ENCODE assay signal across 10 mouse cellular contexts in the genomic region with DNA sequence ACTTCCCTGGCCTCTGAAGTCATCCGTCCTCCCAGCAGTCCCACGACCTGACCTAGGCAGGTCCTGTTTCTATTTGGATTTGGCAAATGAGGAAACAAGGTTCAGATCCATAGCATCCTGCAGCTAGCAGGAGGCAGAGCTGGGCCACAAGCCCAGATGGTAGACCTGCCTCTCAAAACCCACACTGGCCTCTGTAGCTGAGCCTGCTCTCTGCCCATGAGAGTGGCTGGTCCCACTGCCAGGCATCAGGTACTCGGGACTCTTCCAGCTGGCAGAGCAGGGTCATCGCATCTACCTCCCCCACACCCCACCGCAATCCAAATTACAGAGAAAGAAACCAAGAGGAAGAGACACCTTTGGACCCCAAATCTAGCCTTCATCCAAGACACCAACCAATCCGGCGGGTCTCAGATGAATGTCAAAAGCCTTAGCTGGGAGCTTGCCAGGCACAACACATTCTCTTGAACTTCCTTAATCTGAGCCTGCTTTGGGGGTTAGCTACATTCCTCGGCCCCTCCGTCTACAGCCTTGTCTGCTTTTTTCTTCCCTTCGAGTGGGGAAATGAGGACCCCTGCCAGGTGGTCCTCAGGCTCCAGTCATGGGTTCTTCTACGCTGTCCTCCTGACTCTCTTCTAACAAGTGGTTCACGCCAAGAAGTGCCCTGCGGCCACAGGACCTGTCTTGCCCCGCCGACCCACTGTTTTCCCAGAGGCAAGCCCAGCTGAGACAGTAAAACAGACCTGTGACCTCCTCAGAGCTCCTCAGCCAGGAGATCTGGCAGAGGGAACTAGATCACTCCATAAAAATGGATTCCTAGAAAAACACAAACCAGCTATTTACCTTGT. TPM values are rescaled to one million over a fixed set of nuclear protein-coding genes. Genes with fewer than 3 reads are reported as not detected.
DNase-seq lines count a peak whose midpoint lies in the region; ATAC-seq lines count a peak whose summit lies in the region.
"Had no signal": no experiment of that assay in that cellular context is flagged by ENCODE, and none has a peak within 500 bp of the region (broad histone marks: within the 10 kb centered on the region; RNA-seq: fewer than 3 reads in every experiment).

No protein-coding gene starts in this region.

- H3K4me2 ChIP-seq in kidney, embryonic 15.5 days: peak overlapping the region; percentile 44; the same call in 1 of the 2 replicates
- H3K4me2 ChIP-seq in embryonic facial prominence, embryonic 14.5 days (ENCODE audit: low read depth, low read length): peak overlapping the region; percentile 49
- peak overlapping the region; percentile 53; the same call in 1 of the 2 replicates for H3K4me2 ChIP-seq in neural tube, embryonic 12.5 days (replicated peaks)

- H3K4me3 ChIP-seq in kidney, embryonic 15.5 days (replicated peaks): no peak overlapping the region
- no peak overlapping the region for H3K4me3 ChIP-seq in embryonic facial prominence, embryonic 14.5 days (ENCODE audit: low read depth, low read length)
- H3K4me3 ChIP-seq in limb, embryonic 10.5 days: no peak overlapping the region; the same call in 1 of the 2 replicates
- no peak overlapping the region for H3K4me3 ChIP-seq in neural tube, embryonic 12.5 days

- H3K9ac ChIP-seq in kidney, embryonic 15.5 days: no peak overlapping the region
- H3K9ac ChIP-seq in embryonic facial prominence, embryonic 14.5 days (ENCODE audit: low read depth, low read length): no peak overlapping the region; the same call in 1 of the 2 replicates
- no peak overlapping the region for H3K9ac ChIP-seq in neural tube, embryonic 12.5 days

- peak overlapping the region; percentile 28 for H3K27ac ChIP-seq in kidney, embryonic 15.5 days
- H3K27ac ChIP-seq in embryonic facial prominence, embryonic 14.5 days (replicated peaks; ENCODE audit: low read depth, low read length): peak overlapping the region; percentile 82
- H3K27ac ChIP-seq in limb, embryonic 10.5 days: peak overlapping the region; percentile 87
- H3K27ac ChIP-seq in neural tube, embryonic 12.5 days: no peak overlapping the region

- DNase-seq in kidney, adult 8-10 months: no peak
- peak; percentile 75 for DNase-seq in embryonic facial prominence, embryonic 14.5 days (ENCODE audit: low spot score)
- DNase-seq in limb, embryonic 10.5 days (ENCODE audit: low spot score): no peak
- DNase-seq in thymus, postnatal 4 days: no peak
- DNase-seq in frontal cortex, postnatal 10 days (ENCODE audit: low spot score in 2 of 2): no peak
- DNase-seq in gastrocnemius, postnatal 14 days: no peak

- 21% methylated on average over 15 of the region's 15 CpGs for WGBS in kidney, embryonic 15.5 days
- 19% methylated on average over 15 of the region's 15 CpGs for WGBS in embryonic facial prominence, embryonic 14.5 days
- 33% methylated on average over 15 of the region's 15 CpGs for WGBS in limb, embryonic 10.5 days
- WGBS in neural tube, embryonic 12.5 days: 30% methylated on average over 15 of the region's 15 CpGs

- intact Hi-C loops in gastrocnemius, postnatal 14 days (cut with DNase I; ENCODE audit: low total_unique reads): no loop called here

- no peak for ATAC-seq in kidney, embryonic 15.5 days (replicated peaks; ENCODE audit: low FRiP score)
- ATAC-seq in embryonic facial prominence, embryonic 14.5 days (ENCODE audit: low read depth): no peak
- no peak for ATAC-seq in neural tube, embryonic 12.5 days (ENCODE audit: low FRiP score, low read depth)
- ATAC-seq: activated CD4-positive, CD25-positive, alpha-beta regulatory T cell, adult 4 months had no signal

- peaks cover 45% of the 10 kb centered on the region for H3K27me3 ChIP-seq in kidney, embryonic 15.5 days
- peaks cover 4% of the 10 kb centered on the region for H3K27me3 ChIP-seq in embryonic facial prominence, embryonic 14.5 days (replicated peaks; ENCODE audit: control insufficient read depth, insufficient read depth, low read length)
- H3K27me3 ChIP-seq in limb, embryonic 10.5 days (ENCODE audit: low read depth, poor library complexity, severe bottlenecking): peaks cover 57% of the 10 kb centered on the region
- peaks cover 61% of the 10 kb centered on the region for H3K27me3 ChIP-seq in neural tube, embryonic 12.5 days (replicated peaks)
- H3K27me3 ChIP-seq: CH12.LX had no signal

- no peaks in the 10 kb centered on the region for H3K9me3 ChIP-seq in kidney, embryonic 15.5 days (replicated peaks)
- H3K9me3 ChIP-seq in embryonic facial prominence, embryonic 14.5 days (ENCODE audit: control insufficient read depth, low read length): no peaks in the 10 kb centered on the region
- H3K9me3 ChIP-seq in limb, embryonic 10.5 days (replicated peaks): no peaks in the 10 kb centered on the region
- no peaks in the 10 kb centered on the region for H3K9me3 ChIP-seq in neural tube, embryonic 12.5 days

- H3K36me3 ChIP-seq in kidney, embryonic 15.5 days: no peaks in the 10 kb centered on the region
- no peaks in the 10 kb centered on the region for H3K36me3 ChIP-seq in embryonic facial prominence, embryonic 14.5 days (ENCODE audit: control insufficient read depth, insufficient read depth, low read length)
- no peaks in the 10 kb centered on the region for H3K36me3 ChIP-seq in limb, embryonic 10.5 days
- no peaks in the 10 kb centered on the region for H3K36me3 ChIP-seq in neural tube, embryonic 12.5 days

- H3K4me1 ChIP-seq in kidney, embryonic 15.5 days: peaks cover 68% of the 10 kb centered on the region
- H3K4me1 ChIP-seq in embryonic facial prominence, embryonic 14.5 days (ENCODE audit: control insufficient read depth, insufficient read depth, low read length): peaks cover 48% of the 10 kb centered on the region
- H3K4me1 ChIP-seq in limb, embryonic 10.5 days: peaks cover 79% of the 10 kb centered on the region
- H3K4me1 ChIP-seq in neural tube, embryonic 12.5 days: peaks cover 52% of the 10 kb centered on the region

RNA-seq across cellular contexts. Expression of a gene that starts 5.8 kb away (rescaled TPM):
- polyA plus RNA-seq in kidney, embryonic 15.5 days (2015; fragmentation: Nextera tagmentation; extraction: Ambion mirVana): 8.4 and 9.3 TPM in 2 replicates
- 11.3 and 12.3 TPM in 2 replicates for polyA plus RNA-seq in embryonic facial prominence, embryonic 14.5 days (2014; fragmentation: Nextera tagmentation; extraction: Ambion mirVana)
- polyA plus RNA-seq in limb, embryonic 10.5 days (2016; fragmentation: Nextera tagmentation; extraction: Ambion mirVana): 8.1 and 8.3 TPM in 2 replicates
- polyA plus RNA-seq in neural tube, embryonic 12.5 days (2016; fragmentation: Nextera tagmentation; extraction: Ambion mirVana): 9.8 and 11.8 TPM in 2 replicates
- total RNA-seq in gastrocnemius, postnatal 14 days (2021): 10 to 100 TPM; 21.9 to 26.0 TPM

RNA-seq across cellular contexts. Expression of a gene that starts 51.2 kb away (rescaled TPM):
- polyA plus RNA-seq in kidney, embryonic 15.5 days (2015; fragmentation: Nextera tagmentation; extraction: Ambion mirVana): 2.9 and 3.0 TPM in 2 replicates
- polyA plus RNA-seq in embryonic facial prominence, embryonic 14.5 days (2014; fragmentation: Nextera tagmentation; extraction: Ambion mirVana): 4.7 and 6.0 TPM in 2 replicates
- 2.6 and 2.9 TPM in 2 replicates for polyA plus RNA-seq in limb, embryonic 10.5 days (2016; fragmentation: Nextera tagmentation; extraction: Ambion mirVana)
- 2.4 and 2.9 TPM in 2 replicates for polyA plus RNA-seq in neural tube, embryonic 12.5 days (2016; fragmentation: Nextera tagmentation; extraction: Ambion mirVana)
- total RNA-seq in gastrocnemius, postnatal 14 days (2021): 1 to 10 TPM; 1.0 to 1.4 TPM
